Mouse (Mus musculus) limb, embryonic 15.5 days (tissue): Measurements from ENCODE around the gene Tmed1. TPM values are rescaled to one million over a fixed set of nuclear protein-coding genes. Genes with fewer than 3 reads are reported as not detected.
"Not testable (repeated sequence)": the region's sequence is repeated elsewhere in the genome, so short reads cannot be mapped to it uniquely, and the experiment has no call there.

Experiments
- ATAC-seq: fragments of 200-750 bp; cut with Nextera tagmentation; 2 replicates; pipeline ENCODE4 v1.8.0; 2017; ENCODE audit warnings: low read depth, moderate TSS enrichment; ENCODE audit not compliant: insufficient number of reproducible peaks, low FRiP score, low TSS enrichment
- H3K27ac ChIP-seq: fragments of 300-500 bp; sonication (generic); 2 replicates; pipeline ENCODE4 v1.5.1; 2015; ENCODE audit warnings: moderate library complexity, mild to moderate bottlenecking, inconsistent platforms
- H3K27me3 ChIP-seq: fragments of 300-500 bp; sonication (generic); 2 replicates; pipeline ENCODE4 v1.6.1; 2015; ENCODE audit warnings: inconsistent platforms
- H3K36me3 ChIP-seq: fragments of 300-500 bp; sonication (generic); 2 replicates; pipeline ENCODE4 v1.6.1; 2015; ENCODE audit warnings: inconsistent platforms
- H3K4me1 ChIP-seq: fragments of 300-500 bp; sonication (generic); 2 replicates; pipeline ENCODE4 v1.6.1; 2015; ENCODE audit warnings: inconsistent platforms
- H3K4me2 ChIP-seq: fragments of 300-500 bp; sonication (generic); 2 replicates; pipeline ENCODE4 v1.6.1; 2015; ENCODE audit warnings: mild to moderate bottlenecking, inconsistent platforms
- H3K4me3 ChIP-seq: fragments of 300-500 bp; sonication (generic); 2 replicates; pipeline ENCODE4 v1.5.1; 2015; ENCODE audit warnings: mild to moderate bottlenecking, inconsistent platforms
- H3K9ac ChIP-seq: fragments of 300-500 bp; sonication (generic); 2 replicates; pipeline ENCODE4 v1.6.1; 2015; ENCODE audit warnings: inconsistent platforms
- H3K9me3 ChIP-seq: fragments of 300-500 bp; sonication (generic); 2 replicates; pipeline ENCODE4 v1.6.1; 2016; ENCODE audit warnings: inconsistent platforms
- WGBS: fragments of 180-500 bp; shearing (Covaris S2); methylation state at CpG from one replicate; pipeline ENCODE4 v1.1.7; 2015; 5-methylcytosine and 5-hydroxymethylcytosine counted together
- polyA plus RNA-seq: library from polyadenylated mRNA; unstranded; fragments of >200 nt; fragmentation: Nextera tagmentation; extraction: Ambion mirVana; gene quantifications from 2 replicates; pipeline ENCODE4 v1.2.1, GENCODE M21; 2015

Gene Tmed1
- polyA plus RNA-seq, 1 experiment from 2014 or later: 123 TPM

DNA sequence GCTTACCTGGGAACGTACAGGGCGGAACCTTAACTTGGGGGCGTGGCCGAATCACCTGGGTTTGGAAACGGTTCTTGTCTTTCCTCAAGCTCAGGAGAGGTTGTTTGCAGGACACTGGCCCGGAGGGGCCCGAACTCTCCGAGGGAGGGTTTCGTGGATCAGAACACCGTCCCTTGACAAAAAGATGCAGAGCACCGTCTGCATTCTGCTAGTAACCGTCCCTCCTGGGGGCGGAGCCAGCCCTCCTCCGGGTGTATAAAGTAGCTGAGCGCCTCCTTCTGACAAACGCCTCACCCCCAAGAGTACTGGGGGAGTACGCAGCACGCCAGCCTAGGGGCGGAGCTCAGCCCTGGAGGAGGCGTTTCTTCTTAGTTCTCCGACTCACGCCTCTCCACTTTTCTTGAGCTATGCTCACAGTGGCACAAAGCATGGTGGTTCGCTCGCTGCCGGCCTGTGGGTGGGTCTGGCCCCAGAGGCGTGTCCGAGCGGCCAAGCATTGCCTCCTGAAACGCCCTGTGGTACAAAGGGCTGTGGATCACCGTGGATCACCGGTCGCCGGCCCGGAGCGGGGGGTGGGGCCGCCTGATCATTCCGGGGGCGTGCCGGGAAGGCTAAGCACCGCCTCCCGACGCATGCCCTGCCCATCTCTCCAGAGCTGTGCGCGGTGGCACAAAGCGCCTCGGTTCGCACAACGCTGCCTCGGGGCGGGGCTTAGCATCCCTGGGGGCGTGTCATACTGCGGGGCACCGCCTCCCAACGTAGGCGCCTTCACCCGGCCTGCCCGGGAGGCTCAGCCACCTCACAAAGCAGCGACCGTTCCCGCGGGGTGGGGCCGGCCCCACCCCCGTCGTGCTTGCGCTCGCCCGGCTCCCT, 36.1 kb upstream of the Tmed1 start:
- Histone ChIP-seq H3K4me2 (peak overlapping the region; percentile 66), H3K9ac (peak overlapping the region; percentile 99), H3K4me3 (peak overlapping the region; percentile 87), H3K27me3 (no peaks in the 10 kb centered on the region), H3K36me3 (peaks cover 17% of the 10 kb centered on the region), H3K9me3 (no peaks in the 10 kb centered on the region), H3K4me1 (peaks cover 32% of the 10 kb centered on the region), H3K27ac (peak overlapping the region; percentile 99)
- under 1% methylated on average over 67 of the region's 67 CpGs for WGBS
- peak; percentile 95 for ATAC-seq

DNA sequence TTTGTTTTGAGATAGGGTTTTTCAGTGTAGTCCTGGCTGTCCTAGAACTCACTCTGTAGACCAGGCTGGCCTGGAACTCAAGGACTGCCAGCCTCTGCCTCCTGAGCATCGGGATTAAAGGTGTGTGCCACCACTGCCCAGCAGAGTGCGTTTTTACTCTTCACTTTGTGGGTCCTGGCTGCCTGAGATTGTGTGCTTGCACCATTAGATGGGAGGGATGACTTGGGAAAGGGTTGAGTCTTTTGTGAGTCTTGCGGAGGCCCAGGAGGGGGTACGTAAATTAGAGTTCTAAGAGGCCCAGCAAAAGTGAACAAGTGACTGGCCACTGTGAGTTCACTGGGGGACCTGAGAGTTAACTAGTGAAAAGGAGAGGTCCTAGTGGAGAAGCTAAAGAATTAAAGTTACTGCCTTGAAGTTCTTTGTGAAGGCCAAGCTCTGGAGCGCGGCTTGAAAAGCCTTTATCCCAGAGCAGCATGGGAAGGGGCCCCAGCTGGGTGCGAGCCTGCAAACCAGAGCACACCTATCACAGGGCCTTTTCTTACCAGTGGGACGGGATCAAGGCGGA, 35.4 kb upstream of the Tmed1 start:
- H3K4me1 ChIP-seq: peaks cover 30% of the 10 kb centered on the region
- no peaks in the 10 kb centered on the region for H3K9me3 ChIP-seq
- peak overlapping the region; percentile 87 for H3K4me3 ChIP-seq
- peak; percentile 76 for ATAC-seq
- peak overlapping the region; percentile 99 for H3K27ac ChIP-seq
- H3K36me3 ChIP-seq: peaks cover 11% of the 10 kb centered on the region
- 6% methylated on average over 9 of the region's 9 CpGs for WGBS
- H3K27me3 ChIP-seq: no peaks in the 10 kb centered on the region
- H3K4me2 ChIP-seq: peak overlapping the region; percentile 66
- H3K9ac ChIP-seq: peak overlapping the region; percentile 51

DNA sequence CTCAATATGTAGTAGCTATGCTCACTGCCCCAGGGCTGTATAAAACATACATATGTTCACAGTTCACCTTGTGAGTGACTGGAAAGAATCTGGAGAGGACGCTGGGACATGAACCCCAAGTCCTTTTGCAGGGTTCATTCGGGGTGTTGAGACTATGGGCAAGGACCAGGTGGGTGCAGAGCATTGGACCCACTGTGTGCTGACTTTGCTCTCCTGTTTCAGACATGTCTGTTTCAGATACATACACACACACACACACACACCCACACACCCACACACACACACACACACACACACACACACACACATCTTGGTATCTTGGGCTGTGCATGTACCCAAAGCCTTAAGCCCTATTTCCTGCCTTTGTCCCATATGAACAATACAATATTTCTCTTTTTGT, 31.9 kb upstream of the Tmed1 start:
- H3K4me2 ChIP-seq, H3K9me3 ChIP-seq, ATAC-seq, H3K27ac ChIP-seq, H3K27me3 ChIP-seq, H3K36me3 ChIP-seq, H3K9ac ChIP-seq, H3K4me3 ChIP-seq: not testable (repeated sequence)
- WGBS: 95% methylated on average over 2 of the region's 2 CpGs
- H3K4me1 ChIP-seq: peaks cover 12% of the 10 kb centered on the region

DNA sequence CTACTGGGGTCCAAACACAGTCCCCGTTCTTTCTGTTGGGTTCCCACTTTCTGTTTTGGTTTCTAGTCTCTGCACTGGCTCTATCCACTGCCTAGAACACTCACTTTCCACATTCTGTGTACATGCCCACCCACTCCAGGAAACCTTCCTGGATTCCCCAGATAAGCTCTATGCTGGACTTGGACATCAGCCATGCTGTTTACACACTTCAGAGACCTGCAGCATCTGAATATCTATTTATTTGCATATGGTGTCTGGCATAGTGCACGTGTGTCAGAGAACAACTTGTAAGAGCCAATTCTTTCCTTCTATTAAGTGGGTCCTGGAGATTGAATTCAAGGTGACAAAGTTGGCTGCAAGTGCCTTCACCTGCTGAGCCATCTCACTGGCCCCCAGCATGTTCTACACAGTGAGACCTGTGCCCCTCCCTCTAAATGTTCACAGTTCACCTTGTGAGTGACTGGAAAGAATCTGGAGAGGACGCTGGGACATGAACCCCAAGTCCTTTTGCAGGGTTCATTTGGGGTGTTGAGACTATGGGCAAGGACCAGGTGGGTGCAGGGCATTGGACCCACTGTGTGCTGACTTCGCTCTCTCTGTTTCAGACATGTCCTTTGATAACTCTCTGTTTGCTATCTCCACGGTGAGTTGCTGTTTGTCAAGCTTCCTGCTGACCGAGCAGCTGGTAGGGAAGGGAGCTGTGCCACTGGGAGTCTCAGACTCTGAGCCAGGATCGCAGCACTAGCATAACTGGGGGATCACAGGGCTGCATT, 30.1 kb upstream of the Tmed1 start:
- Histone ChIP-seq H3K27me3 (no peaks in the 10 kb centered on the region), H3K27ac (no peak overlapping the region), H3K4me2 (no peak overlapping the region), H3K36me3 (no peaks in the 10 kb centered on the region), H3K9ac (no peak overlapping the region), H3K9me3 (no peaks in the 10 kb centered on the region), H3K4me1 (peaks cover 9% of the 10 kb centered on the region), H3K4me3 (no peak overlapping the region)
- ATAC-seq: no peak
- whole genome bisulfite sequencing: 74% methylated on average over 7 of the region's 7 CpGs

DNA sequence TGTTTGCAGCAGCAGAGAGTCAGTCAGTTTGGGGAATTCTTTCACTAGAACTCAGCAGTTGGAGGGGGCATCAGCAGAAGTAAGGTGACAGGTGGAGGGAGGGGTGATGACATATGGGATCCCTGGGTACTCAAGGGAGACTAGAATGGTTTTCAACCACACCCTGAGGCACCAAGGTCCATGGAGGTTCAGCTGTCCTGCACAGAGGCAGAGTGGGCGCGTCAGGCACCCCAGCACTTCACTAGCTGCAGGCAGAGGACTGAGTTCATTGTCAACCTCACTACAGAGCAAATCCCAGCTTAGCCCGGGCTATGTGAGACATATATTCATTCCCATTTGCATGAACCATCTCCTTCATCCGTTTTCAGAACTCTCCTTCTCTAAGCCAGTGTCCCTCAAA, 27.0 kb upstream of the Tmed1 start:
- Histone ChIP-seq H3K4me3 (no peak overlapping the region), H3K27ac (no peak overlapping the region), H3K4me2 (no peak overlapping the region), H3K4me1 (no peaks in the 10 kb centered on the region), H3K9me3 (no peaks in the 10 kb centered on the region), H3K9ac (no peak overlapping the region), H3K36me3 (no peaks in the 10 kb centered on the region), H3K27me3 (no peaks in the 10 kb centered on the region)
- ATAC-seq: no peak
- WGBS: 71% methylated on average over 4 of the region's 4 CpGs

DNA sequence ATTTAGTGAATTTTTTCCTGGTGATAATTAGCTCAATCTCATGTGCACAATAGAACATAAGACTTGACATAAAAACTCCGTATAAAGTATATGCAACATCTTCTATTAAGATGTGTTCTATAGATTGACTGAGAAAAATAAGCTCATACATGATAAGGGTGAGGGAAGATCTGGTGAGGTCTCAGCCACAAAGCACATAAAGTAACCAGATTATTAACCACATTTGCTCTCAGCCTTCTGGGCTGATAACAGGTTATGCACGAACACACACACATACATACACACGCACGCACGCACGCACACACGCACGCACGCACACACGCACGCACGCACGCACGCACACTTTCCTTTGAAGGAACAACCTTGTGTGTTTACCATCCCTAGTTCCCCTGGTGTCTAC, 26.4 kb upstream of the Tmed1 start:
- H3K4me3 ChIP-seq: no peak overlapping the region
- no peak overlapping the region for H3K9ac ChIP-seq
- no peak overlapping the region for H3K4me2 ChIP-seq
- no peak overlapping the region for H3K27ac ChIP-seq
- ATAC-seq: no peak
- H3K4me1 ChIP-seq: no peaks in the 10 kb centered on the region
- 93% methylated on average over 14 of the region's 14 CpGs for WGBS
- H3K9me3 ChIP-seq: no peaks in the 10 kb centered on the region
- H3K27me3 ChIP-seq: no peaks in the 10 kb centered on the region
- H3K36me3 ChIP-seq: no peaks in the 10 kb centered on the region

DNA sequence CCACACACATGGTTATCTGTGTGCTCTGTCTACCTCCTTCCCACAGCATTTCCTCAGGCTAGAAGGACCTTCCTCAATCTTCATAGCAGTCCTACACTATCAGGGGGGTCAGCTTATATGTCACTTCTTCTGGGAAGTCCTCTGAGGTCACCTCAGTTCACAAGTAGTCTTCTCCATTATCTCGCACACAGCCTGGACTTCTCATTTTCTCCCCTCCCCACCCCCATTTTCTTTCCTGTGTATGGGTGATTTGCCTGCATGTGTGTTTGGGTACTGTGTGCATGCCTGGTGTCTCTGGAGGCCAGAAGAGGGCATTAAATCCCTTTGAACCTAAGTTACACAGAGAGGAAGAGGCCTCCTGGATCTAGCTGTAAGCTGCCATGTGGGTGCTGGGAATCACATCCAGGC, 17.9 kb upstream of the Tmed1 start:
- peaks cover 5% of the 10 kb centered on the region; the same call in 1 of the 2 replicates for H3K36me3 ChIP-seq
- H3K27ac ChIP-seq: no peak overlapping the region
- H3K9ac ChIP-seq: no peak overlapping the region
- no peak overlapping the region for H3K4me3 ChIP-seq
- H3K27me3 ChIP-seq: no peaks in the 10 kb centered on the region
- H3K4me2 ChIP-seq: no peak overlapping the region
- no peak for ATAC-seq
- WGBS: 71% methylated on average over 1 of the region's 1 CpGs
- H3K9me3 ChIP-seq: no peaks in the 10 kb centered on the region
- H3K4me1 ChIP-seq: no peaks in the 10 kb centered on the region

DNA sequence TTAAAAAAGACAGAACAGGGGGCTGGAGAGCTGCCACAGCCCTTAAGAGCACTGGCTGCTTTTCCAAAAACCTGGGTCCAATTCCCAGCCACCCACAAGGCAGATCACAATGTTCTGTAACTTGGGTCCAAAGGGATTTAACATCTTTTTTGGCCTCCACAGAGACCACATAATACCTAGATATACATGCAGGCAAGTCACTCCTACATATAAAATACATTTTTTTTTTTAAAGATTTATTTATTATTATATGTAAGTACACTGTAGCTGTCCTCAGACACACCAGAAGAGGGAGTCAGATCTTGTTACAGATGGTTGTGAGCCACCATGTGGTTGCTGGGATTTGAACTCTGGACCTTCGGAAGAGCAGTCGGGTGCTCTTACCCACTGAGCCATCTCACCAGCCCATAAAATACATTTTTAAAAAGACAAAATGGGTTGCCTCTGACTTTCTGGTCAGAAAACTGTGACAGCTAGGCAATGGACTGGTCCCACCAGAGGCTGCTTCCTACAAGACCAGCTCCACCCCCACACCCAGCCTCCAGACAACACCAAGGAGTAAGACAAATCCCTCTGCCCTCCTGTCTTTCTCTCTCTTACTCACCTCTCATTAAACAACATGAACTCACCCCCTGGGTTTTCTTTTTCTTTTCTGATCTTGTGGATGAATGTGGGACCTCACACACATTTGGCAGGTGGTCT, 17.2 kb upstream of the Tmed1 start:
- 91% methylated on average over 2 of the region's 2 CpGs for WGBS
- peaks cover 5% of the 10 kb centered on the region; the same call in 1 of the 2 replicates for H3K36me3 ChIP-seq
- no peak overlapping the region for H3K4me3 ChIP-seq
- no peak overlapping the region for H3K27ac ChIP-seq
- no peaks in the 10 kb centered on the region for H3K27me3 ChIP-seq
- H3K9ac ChIP-seq: no peak overlapping the region
- H3K4me1 ChIP-seq: no peaks in the 10 kb centered on the region
- no peak overlapping the region for H3K4me2 ChIP-seq
- H3K9me3 ChIP-seq: no peaks in the 10 kb centered on the region
- ATAC-seq: no peak

DNA sequence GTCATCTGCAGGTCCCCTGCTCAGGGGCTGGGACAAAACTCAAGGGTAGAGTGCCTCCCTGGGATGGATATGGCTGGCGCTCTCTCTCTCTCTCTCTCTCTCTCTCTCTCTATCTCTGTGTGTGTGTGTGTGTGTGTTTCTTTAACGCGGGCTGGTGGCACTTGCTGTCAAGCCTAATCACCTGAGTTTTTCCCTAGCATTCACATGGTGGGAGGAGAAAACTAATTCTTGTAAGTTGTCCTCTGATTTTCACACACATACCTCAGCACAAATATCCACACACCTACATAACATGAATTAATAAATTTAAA, 16.5 kb upstream of the Tmed1 start:
- 83% methylated on average over 3 of the region's 3 CpGs for WGBS
- ATAC-seq: 0 out of 2 replicates have a peak, but pooled peaks have one; percentile 16
- Histone ChIP-seq H3K4me3 (no peak overlapping the region), H3K36me3 (peaks cover 5% of the 10 kb centered on the region; the same call in 1 of the 2 replicates), H3K9ac (no peak overlapping the region), H3K27me3 (no peaks in the 10 kb centered on the region), H3K4me1 (no peaks in the 10 kb centered on the region), H3K9me3 (no peaks in the 10 kb centered on the region), H3K27ac (no peak overlapping the region), H3K4me2 (no peak overlapping the region)

DNA sequence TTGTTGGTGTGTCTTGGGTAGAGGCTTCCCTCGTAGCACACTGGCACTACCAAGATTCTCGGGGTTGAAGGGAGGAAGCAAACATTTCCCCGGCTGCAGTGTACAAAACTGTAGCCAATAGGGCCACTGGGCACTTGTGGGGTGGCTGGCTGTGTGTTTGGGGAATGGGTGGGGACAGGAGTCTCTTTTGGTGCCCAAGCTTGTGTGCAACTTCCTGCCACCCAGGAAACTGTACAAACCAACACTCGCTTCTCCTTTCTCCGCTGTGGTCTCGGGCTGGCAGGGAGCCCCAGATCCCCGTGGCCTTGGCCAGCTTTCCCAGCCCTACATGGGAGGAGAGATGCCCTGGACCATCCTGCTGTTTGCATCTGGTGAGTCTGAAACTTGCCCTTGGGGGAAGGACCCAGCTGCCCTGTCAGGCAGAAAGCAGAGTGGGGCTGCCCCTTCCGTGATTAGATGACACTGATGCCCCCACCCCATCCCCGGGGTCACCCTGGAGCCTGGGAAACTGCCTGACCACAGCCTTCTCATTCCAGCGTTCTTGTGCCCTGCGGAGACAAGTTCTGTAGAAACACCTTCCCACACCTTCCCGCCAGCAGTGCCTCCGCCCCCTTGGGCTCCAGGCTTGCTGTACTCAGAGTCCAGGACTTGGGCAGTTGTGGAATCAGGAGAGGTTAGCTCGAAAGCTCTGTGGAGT, 16.0 kb upstream of the Tmed1 start, which contains the start of gene AB124611:
Gene AB124611 (plus strand): TSS at position 240 of the 697 bp plus-strand sequence.
- Histone ChIP-seq H3K27ac (no peak within 1 kb of the TSS), H3K4me2 (no peak within 1 kb of the TSS), H3K4me1 (no peaks in the 10 kb centered on the region), H3K9me3 (no peaks in the 10 kb centered on the region), H3K27me3 (no peaks in the 10 kb centered on the region), H3K36me3 (peaks cover 5% of the 10 kb centered on the region; the same call in 1 of the 2 replicates), H3K9ac (no peak within 1 kb of the TSS), H3K4me3 (no peak within 1 kb of the TSS)
- 62% methylated on average over 14 of the region's 14 CpGs for WGBS
- no peak; the same call in 1 of the 2 replicates for ATAC-seq
